Mouse (Mus musculus) E14TG2a.4 (cell line): ENCODE results near the gene Ccdc36.

ENCODE experiments used
- CTCF ChIP-seq: conservative IDR thresholded peaks from 2 replicates; pipeline ENCODE4 v1.5.1; 2014; ENCODE audit warnings: low read length
- NANOG ChIP-seq: IDR thresholded peaks from 2 replicates; pipeline ENCODE4 v1.6.1; 2014; ENCODE audit warnings: borderline replicate concordance, low read length, mixed read lengths
- POU5F1 ChIP-seq: IDR thresholded peaks from 2 replicates; pipeline ENCODE4 v1.6.1; 2014; ENCODE audit warnings: low read length, borderline replicate concordance

DNA sequence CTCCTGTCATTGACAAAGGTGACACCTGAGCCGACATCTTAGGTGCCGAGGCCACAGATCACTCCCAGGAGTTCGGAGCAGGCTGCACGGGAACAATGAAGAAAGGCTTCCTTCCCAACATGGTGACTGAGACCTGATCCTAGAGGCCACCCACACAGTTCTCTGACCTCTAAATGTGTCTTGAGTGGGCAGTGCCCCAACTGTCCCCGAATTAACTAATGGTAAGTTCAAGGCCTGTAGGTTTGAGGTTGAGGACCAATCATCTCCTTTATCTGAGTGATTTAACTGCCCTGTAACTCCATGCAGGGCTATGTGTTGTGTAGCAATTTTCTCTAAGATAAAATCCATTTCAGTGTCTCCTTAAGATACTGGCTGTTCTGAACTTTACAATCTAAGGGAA is 41.1 kb upstream of the Ccdc36 start:
- TF ChIP-seq CTCF (no peak), POU5F1 (no peak), NANOG (no peak)
